Mouse (Mus musculus) midbrain, embryonic 12.5 days (tissue): ENCODE data around the gene Btaf1. TPM values are rescaled to one million over a fixed set of nuclear protein-coding genes. Genes with fewer than 3 reads are reported as not detected.

Experiments
- polyA plus RNA-seq: library from polyadenylated mRNA; unstranded; fragments of >200 nt; fragmentation: Nextera tagmentation; extraction: Ambion mirVana; gene quantifications from 2 replicates; pipeline ENCODE4 v1.2.1, GENCODE M21; 2016

Gene Btaf1
- polyA plus RNA-seq, 1 experiment from 2014 or later = 20.3 TPM

Other genes with a start within 250 kb of the Btaf1 start
- gene Ppp1r3c, start 189.4 kb upstream of the Btaf1 start, polyA plus RNA-seq = 2.0 and 2.4 TPM in 2 replicates
- 85.6 and 105 TPM in 2 replicates for gene Tnks2, start 91.8 kb upstream of the Btaf1 start, polyA plus RNA-seq
- 51.7 and 54.4 TPM in 2 replicates for gene Fgfbp3, start 6.5 kb upstream of the Btaf1 start, polyA plus RNA-seq